Mouse (Mus musculus) urinary bladder, postnatal 10 days (tissue): ENCODE data around the gene Paip2b.
"Not testable (repeated sequence)": the region's sequence is repeated elsewhere in the genome, so short reads cannot be mapped to it uniquely, and the experiment has no call there.

Experiments
- DNase-seq: peaks from one replicate; pipeline ENCODE4 v3.0.0; 2022; ENCODE audit warnings: low spot score

The Paip2b gene

GRCm38 (mm10) chr6:83831606-83832123 is at the start of gene Paip2b:
Gene Paip2b (minus strand): TSS chr6:83831741.
- DNase-seq: peak; percentile 92

- no peak for DNase-seq
Observed at GRCm38 (mm10) chr6:83879815-83880214, 48.3 kb upstream of the Paip2b start.

- DNase-seq: no peak
Observed at GRCm38 (mm10) chr6:83867598-83868585, 36.4 kb upstream of the Paip2b start.

DNA sequence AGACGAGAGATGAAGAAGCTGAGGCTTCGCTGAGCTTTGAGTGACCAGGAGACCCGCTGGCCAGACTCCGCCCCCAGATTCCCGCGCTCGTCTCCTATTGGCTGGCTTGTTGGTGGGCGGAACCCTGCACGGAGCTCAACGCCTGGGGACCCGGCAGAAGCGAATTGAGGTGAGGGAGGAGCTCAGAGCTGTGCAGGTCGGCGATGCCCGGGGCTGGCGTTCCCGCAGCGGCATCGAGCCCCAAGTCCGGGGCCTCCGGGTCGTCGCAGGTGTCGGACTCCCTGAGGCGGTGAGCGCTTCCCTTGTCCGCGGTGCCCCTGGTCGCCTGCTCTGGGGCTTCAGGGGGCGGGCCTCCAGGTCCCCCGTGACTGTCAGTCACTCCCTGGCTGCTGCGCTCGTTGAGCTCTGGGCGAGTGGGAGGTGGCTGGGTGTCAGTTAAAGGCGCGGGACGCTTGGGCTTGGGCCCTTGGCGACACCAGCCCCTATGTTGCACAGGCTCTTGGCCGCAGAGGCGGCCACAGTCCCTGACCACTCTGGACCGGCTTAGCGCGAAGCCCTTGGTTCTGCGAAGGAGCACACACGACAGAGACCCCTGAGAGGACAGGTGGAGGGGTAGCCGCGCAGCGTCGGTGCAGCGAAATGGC is 35.5 kb upstream of the Paip2b start, which contains the start of gene Zfp638:
Zfp638 (plus strand) TSS at position 156 of the 644 bp plus-strand sequence.
- DNase-seq: peak; percentile 64

DNA sequence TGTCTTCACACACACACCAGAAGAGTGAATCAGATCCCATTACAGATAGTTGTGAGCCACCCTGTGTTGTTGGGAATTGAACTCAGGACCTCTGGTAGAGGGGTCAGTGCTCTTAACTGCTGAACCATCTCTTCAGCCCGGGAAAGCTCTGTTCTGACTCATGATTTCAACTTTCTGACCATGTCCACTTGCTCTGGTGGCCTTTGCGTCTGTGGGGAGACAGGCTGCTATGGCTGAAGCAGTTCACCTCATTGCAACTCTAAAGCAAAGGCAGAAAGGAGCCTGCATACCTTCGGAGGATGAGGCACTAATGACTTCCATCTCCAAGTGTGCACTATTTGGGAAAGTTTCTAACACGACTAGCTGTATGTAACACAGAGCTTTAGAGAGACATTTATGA is 34.9 kb upstream of the Paip2b start:
- DNase-seq: no peak

DNA sequence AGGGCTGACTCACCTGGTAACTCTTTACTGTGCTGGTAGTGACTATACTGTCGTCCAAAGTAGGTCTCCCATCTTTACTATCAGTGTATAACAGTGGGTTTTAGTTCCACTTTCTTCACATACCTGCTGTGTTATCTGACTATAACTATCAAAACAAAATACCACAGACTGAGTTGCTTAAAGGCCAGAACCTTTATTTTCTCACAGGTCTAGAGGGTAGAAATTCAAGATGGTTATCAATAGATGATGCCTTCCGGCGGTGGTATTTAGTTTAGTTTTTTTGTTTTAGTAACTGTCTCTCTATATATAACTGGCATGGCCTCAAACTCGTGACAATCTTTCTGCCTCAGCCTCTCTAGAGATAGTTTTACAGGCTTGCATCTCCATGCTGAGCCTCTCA is 32.0 kb upstream of the Paip2b start:
- no peak for DNase-seq

DNA sequence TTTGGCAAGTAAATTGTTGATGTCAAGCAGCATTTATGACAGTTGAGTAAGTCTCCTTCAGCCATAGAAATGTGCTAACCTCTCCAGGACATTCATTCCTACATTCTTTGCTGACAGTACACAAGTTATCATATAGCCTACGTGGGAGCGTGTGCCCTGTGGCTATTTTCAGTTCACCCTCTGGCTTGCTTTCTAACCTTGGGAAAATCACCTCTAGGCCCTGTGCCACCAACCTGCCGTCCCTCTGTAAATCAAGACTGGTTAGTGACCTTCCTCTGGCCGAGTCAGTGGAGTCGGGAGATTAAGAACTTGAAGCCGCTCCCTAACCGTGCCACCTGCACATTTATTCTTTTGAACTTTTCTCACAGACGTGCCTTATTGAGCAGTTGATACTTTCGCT is 28.5 kb upstream of the Paip2b start:
- no peak for DNase-seq

- no peak for DNase-seq
Observed at GRCm38 (mm10) chr6:83857476-83857875, 25.9 kb upstream of the Paip2b start.

DNA sequence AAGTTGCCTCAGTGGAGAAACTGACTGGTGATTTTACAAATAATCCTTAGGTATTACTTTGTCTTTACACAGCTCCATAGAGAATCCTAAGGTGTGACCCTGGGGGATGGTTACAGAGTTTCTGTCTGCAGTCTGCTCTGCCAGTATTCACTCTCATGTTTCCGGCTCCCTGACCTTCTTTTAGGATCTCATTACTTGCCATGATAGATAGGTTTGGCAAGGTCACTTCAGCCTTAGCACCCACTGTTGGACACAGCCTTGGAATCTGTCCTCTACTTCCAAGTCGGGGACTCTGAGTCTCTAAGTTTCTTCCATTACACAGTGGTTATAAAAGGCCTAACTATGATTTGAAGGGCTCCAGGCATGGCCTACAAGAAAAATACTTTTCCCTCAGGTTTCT is 17.9 kb upstream of the Paip2b start:
- no peak for DNase-seq

DNA sequence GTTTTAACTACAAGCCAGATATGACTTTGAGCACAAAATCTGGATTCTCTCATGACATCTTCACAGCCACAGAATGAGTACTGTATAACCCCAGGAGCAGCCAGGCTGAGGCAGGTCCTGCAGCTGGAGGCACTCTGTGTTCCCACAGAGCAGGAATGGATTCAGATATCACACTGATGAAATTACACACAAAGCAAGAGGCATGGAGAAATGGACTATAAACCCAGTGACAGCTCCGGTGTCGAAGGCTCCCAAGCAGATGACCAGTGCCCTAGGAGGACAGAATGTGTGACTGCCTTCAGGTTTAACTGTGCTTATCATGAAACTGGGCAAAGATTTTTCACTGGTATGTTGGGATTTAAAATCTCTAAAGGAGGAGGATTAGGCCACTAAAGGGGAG is 14.6 kb upstream of the Paip2b start:
- DNase-seq: no peak

- DNase-seq: no peak
Observed at GRCm38 (mm10) chr6:83844913-83845312, 13.4 kb upstream of the Paip2b start.

DNA sequence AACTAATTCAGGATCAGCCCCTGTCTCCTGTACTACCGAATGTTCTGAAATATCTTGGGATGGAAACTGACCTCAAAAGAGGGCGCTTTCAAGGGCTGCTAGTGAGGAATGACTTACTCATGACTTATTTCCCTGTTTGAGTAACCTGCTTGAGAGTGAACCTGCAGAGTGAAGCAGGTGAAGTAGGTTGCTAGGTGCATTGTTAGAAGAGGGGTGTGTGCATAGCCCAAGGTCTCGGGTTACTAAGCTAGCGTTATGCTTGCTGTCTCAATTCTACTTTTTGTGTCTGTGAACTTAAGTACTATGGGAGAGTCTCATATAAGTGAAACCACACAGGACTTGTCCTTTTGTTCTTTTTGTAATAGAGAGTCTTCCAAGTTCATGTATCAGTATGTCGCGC is 8.5 kb upstream of the Paip2b start:
- no peak for DNase-seq

DNA sequence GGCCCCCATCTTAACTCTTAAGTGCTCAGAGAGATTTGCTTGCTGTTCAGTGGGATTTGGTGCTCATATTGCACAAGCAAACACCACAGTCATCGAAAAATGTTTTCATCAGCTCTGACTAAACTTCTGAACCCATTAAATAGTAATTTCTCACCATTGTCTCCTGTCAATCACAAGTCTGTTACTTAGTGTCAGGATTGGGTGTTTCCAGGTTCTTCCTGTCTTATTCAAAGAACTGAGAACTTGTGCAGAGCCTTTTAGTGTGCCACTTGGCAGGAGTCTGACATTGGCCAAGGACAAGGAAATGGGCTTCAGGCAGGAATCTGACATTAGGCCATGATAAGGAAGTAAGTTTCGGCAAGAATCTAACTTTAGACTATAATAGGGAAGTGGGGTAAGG is 6.5 kb upstream of the Paip2b start:
- no peak for DNase-seq

GRCm38 (mm10) chr6:83836826-83837225 is 5.3 kb upstream of the Paip2b start:
- DNase-seq: no peak

- not testable (repeated sequence) for DNase-seq
Observed at GRCm38 (mm10) chr6:83832393-83832792, 852 bp upstream of the Paip2b start.

- DNase-seq: no peak
Observed at GRCm38 (mm10) chr6:83830941-83831605, 468 bp downstream of the Paip2b start.

GRCm38 (mm10) chr6:83821856-83822255 is 9.7 kb downstream of the Paip2b start:
- DNase-seq: no peak

DNA sequence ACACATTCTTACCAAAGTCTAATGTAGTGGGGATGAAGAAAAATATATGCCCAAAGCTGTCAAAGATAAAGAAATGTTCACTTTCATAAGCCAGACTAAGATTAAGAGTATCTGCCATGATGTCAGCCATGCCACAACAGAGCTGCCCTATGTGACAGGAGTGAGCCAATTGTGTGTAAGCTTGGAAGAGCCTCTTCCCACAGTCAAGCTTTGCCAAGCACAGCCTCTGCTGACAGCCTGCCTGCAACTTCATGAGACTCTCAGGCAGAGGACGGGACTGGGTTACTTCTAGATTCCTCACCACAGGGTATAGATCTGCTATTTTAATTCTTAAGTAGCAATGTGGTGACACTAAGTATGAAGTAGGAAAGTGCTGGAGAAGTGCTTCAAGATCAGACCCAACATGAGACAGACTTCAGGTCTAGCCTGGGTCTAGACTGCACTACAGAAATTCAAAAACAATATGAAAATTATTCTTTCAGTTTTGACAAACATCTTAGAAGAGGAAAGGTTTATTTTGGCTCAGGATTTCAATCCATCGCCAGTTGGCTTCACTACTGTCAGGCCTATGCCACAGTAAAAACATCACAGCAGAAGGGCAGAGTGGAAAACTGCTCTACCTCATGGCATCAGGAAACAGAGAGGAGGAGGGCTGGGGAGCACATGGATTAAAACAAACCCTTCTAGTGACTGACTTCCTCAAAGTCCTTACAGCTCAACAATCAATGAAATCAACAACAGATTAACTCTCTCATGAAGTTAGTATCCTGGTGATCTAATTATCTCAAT is 10.6 kb downstream of the Paip2b start:
- DNase-seq: no peak

- no peak for DNase-seq
Observed at GRCm38 (mm10) chr6:83818996-83819395, 12.5 kb downstream of the Paip2b start.

GRCm38 (mm10) chr6:83815801-83816200 is 15.7 kb downstream of the Paip2b start:
- no peak for DNase-seq

- no peak for DNase-seq
Observed at GRCm38 (mm10) chr6:83802846-83803245, 28.7 kb downstream of the Paip2b start.

- no peak for DNase-seq
Observed at GRCm38 (mm10) chr6:83802033-83802432, 29.5 kb downstream of the Paip2b start.
